Comparison of ENCODE assay signal across 17 mouse cellular contexts in the genomic region with DNA sequence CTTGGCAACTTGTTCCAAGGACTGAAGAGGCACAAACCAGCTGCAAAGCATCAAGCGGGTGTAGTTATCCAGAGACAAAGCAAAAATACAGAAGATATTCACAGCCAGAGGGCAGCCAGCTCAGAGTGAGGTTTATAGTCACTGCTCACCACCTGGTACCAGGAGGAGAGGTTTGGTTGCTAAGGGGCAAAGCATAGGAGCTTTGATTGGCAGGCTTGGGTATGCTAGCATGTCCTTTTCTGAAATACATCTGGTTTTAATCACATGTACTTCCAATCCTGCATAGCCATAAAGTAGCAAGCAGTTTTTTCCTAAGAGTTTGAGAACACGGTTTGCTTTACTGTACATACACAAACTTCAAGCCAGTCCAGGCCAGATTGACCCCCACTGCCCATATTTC.
A peak's percentile ranks its signal among the peaks of the same experiment; 100 is the strongest.
DNase-seq lines count a peak whose midpoint lies in the region; ATAC-seq lines count a peak whose summit lies in the region.
"Had no signal": no experiment of that assay in that cellular context is flagged by ENCODE, and none has a peak within 500 bp of the region (broad histone marks: within the 10 kb centered on the region; RNA-seq: fewer than 3 reads in every experiment).

No protein-coding gene starts in this region.

- H3K9ac ChIP-seq in embryonic facial prominence, embryonic 15.5 days: no peak overlapping the region
- no peak overlapping the region for H3K9ac ChIP-seq in limb, embryonic 12.5 days (replicated peaks)
- H3K9ac ChIP-seq: forebrain, embryonic 12.5 days; heart, embryonic 12.5 days; hindbrain, embryonic 14.5 days had no signal

- intact Hi-C loops in left cerebral cortex, postnatal 14 days (cut with DNase I): no loop called here

- H3K36me3 ChIP-seq in embryonic facial prominence, embryonic 15.5 days: no peaks in the 10 kb centered on the region
- no peaks in the 10 kb centered on the region for H3K36me3 ChIP-seq in limb, embryonic 12.5 days
- H3K36me3 ChIP-seq: forebrain, embryonic 12.5 days; heart, embryonic 12.5 days; hindbrain, embryonic 10.5 days had no signal

- DNase-seq in embryo, embryonic 11 days: peak; percentile 43
- DNase-seq in embryo, embryonic 9.5 days (ENCODE audit: extremely low spot score): no peak
- DNase-seq in thymus, postnatal 4 days: no peak
- DNase-seq in left cerebral cortex, adult 9 months (ENCODE audit: low spot score in 2 of 2): no peak
- DNase-seq in left cerebral cortex, postnatal 14 days (ENCODE audit: low spot score in 2 of 2): no peak
- DNase-seq: adrenal gland, postnatal 14 days; cerebellum, adult 11-12 months; cerebellum, adult 9-10 months; cerebellum, postnatal 36 days; gastrocnemius, postnatal 25 days had no signal

- no peaks in the 10 kb centered on the region for H3K9me3 ChIP-seq in embryonic facial prominence, embryonic 15.5 days (replicated peaks)
- no peaks in the 10 kb centered on the region for H3K9me3 ChIP-seq in limb, embryonic 12.5 days
- H3K9me3 ChIP-seq: forebrain, embryonic 12.5 days; heart, embryonic 12.5 days; hindbrain, embryonic 10.5 days had no signal

- no peak for ATAC-seq in embryonic facial prominence, embryonic 15.5 days (ENCODE audit: insufficient number of reproducible peaks, low FRiP score, low TSS enrichment, low read depth)
- ATAC-seq in limb, embryonic 12.5 days (ENCODE audit: insufficient number of reproducible peaks, insufficient read depth, low FRiP score, low TSS enrichment, low read depth): peak; percentile 67; the same call in 1 of the 2 replicates
- ATAC-seq: forebrain, embryonic 16.5 days had no signal

- H3K4me1 ChIP-seq in embryonic facial prominence, embryonic 15.5 days: peaks cover 12% of the 10 kb centered on the region; the same call in 1 of the 2 replicates
- peaks cover 15% of the 10 kb centered on the region for H3K4me1 ChIP-seq in limb, embryonic 12.5 days (replicated peaks)
- H3K4me1 ChIP-seq: forebrain, embryonic 12.5 days; heart, embryonic 12.5 days had no signal

- H3K27ac ChIP-seq in embryonic facial prominence, embryonic 15.5 days (replicated peaks): 0 out of 2 replicates have a peak overlapping the region, but pooled peaks have one; percentile 0
- H3K27ac ChIP-seq in limb, embryonic 12.5 days: peak overlapping the region; percentile 74
- H3K27ac ChIP-seq: forebrain, embryonic 12.5 days; hindbrain, embryonic 10.5 days; hindbrain, embryonic 14.5 days had no signal

- H3K27me3 ChIP-seq in embryonic facial prominence, embryonic 15.5 days: no peaks in the 10 kb centered on the region
- 0 out of 2 replicates have a peak, but pooled peaks cover 3% of the 10 kb centered on the region for H3K27me3 ChIP-seq in limb, embryonic 12.5 days
- H3K27me3 ChIP-seq: forebrain, embryonic 12.5 days; heart, embryonic 12.5 days had no signal

- no peak overlapping the region for H3K4me3 ChIP-seq in embryonic facial prominence, embryonic 15.5 days (replicated peaks)
- no peak overlapping the region for H3K4me3 ChIP-seq in limb, embryonic 12.5 days (replicated peaks)
- H3K4me3 ChIP-seq: forebrain, embryonic 12.5 days; heart, embryonic 12.5 days; hindbrain, embryonic 10.5 days had no signal

- WGBS in embryonic facial prominence, embryonic 15.5 days: 50% methylated on average over 2 of the region's 2 CpGs
- 41% methylated on average over 2 of the region's 2 CpGs for WGBS in limb, embryonic 12.5 days

- H3K4me2 ChIP-seq in embryonic facial prominence, embryonic 15.5 days (replicated peaks): no peak overlapping the region
- no peak overlapping the region for H3K4me2 ChIP-seq in limb, embryonic 12.5 days
- H3K4me2 ChIP-seq: forebrain, embryonic 12.5 days; heart, embryonic 12.5 days; hindbrain, embryonic 14.5 days had no signal
